Mouse (Mus musculus): ENCODE data around the gene Dnah1.
A peak's percentile ranks its signal among the peaks of the same experiment; 100 is the strongest.

Gene Dnah1

DNA sequence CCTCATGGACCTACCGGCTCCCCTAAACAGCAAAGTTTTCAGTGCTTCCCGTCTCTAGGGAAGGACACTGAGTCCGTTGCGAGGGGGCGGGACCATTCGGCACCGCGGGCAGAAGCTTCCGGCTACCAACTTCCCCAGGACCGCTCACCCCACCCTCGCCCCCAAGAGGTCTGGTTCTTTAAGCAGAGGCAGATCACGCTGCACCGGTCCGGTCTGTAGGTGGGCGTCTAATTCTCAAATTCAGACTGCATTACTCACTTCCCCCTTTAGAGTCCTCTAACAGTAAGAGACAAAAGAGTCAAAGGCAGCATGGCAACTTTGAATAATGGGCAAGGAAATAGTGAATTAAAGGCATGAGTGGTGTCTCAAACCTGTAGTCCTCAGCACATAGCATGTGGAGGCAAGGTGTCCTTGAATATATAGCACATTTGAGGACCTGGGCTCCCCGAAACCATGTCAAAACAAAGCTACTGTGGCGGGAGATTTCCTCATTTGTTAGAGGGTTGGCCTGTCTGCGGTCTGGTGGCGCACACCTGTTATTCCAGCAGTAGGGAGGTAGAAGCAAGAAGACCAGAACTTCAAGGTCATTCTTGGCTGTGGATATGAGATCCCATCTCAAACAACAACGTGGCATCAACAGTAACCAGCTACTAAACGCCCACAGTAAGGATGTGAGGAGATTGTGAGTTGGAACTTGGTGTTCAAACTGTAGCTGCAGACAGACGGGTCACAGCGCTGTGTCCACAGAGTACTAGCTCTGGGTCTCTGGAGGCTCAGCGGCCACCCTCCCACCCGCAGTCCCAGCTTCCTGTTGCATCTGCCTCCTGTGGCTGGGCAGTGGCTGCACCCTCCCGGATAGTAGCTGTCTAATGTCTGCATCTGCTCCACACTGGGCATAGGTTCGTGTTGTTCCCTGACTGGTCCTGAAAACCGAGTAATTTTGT lies at the start of gene Dnah1:
Gene Dnah1 (minus strand): TSS at position 48 of the 944 bp plus-strand sequence.
- DNase-seq, result no peak

DNA sequence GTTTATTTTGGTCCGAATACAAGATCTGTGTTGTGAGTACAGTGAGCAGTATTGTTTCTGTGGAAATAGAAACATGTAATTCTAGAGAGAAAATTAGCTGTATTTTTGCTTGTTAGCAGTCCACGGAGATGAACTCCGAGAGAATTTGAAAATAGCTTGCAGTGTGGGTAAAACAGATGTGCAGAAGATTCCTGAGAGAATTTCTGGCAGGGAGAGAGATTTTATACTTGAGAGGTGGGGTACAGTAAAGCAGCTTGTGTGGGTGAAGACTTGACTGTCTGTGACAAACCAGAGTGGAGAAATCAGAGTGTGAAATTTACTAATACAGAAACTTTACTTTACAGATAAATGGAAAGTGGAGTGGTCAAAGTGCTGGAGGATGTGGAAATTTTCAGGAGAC lies 45.7 kb upstream of the Dnah1 start:
- DNase-seq, result no peak

DNA sequence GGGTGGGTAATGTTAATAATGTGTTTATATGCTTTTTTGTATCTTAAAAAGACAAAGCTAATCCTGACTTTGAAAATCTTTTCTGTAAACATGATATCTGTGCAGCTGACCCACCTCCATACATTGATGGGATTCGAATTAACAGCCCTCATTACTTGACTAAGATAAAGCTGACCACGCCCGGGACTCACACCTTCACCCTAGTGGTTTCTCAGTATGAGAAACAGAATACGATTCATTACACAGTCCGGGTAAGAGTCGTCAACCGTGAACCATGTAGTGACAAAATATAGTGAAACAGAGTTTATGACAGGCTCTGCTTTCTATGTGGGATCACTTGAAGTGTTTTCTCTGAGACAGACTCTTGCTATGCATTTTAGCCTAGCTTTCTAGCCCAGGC lies 44.3 kb upstream of the Dnah1 start:
- DNase-seq, result no peak

- peak; percentile 85 to 92 for DNase-seq
Observed at GRCm38 (mm10) chr14:31365350-31365749, 41.7 kb upstream of the Dnah1 start.

DNA sequence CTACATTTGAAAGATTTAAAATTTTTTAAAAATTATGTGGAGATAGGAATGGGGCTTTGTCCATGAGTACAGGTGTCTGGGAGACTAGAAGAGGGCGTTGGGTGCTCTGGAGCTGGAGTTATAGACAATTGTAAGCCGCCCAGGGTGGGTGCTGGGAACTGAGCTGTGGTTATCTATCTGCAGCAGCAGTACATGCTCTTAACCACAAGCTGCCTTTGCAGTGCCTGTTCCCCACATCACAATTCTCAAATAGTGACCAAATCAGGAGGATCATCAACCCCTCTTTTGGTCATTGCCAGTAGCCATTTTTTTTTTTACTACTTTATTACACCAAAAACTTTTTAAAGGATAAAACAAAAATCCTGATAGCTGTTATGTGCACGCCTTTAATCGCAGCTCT lies 40.9 kb upstream of the Dnah1 start:
- no peak for DNase-seq

DNA sequence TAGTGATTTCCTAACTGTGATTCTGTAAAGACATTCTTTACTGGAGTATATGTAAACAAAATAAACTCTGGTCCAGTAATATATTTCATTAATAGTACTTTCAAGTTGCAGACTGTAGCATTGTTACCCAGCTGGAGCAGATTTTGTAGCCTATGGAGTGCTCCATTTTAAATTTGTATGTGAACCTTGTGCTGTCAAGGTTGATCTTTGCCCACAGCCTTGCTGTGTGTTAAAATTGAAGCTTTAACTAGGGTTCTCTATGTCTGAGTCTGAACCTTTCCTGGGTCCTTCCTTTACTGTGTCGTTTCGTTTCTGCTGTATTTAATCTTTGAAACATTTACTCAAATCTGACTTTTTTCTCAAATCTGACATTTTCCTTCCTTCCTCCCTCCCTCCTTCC lies 38.5 kb upstream of the Dnah1 start:
- no peak for DNase-seq

- DNase-seq, result no peak
Observed at GRCm38 (mm10) chr14:31345367-31345766, 21.7 kb upstream of the Dnah1 start.

GRCm38 (mm10) chr14:31343241-31343640 lies 19.5 kb upstream of the Dnah1 start:
- DNase-seq, result no peak

GRCm38 (mm10) chr14:31337947-31338346 lies 14.3 kb upstream of the Dnah1 start:
- DNase-seq, result no peak

DNA sequence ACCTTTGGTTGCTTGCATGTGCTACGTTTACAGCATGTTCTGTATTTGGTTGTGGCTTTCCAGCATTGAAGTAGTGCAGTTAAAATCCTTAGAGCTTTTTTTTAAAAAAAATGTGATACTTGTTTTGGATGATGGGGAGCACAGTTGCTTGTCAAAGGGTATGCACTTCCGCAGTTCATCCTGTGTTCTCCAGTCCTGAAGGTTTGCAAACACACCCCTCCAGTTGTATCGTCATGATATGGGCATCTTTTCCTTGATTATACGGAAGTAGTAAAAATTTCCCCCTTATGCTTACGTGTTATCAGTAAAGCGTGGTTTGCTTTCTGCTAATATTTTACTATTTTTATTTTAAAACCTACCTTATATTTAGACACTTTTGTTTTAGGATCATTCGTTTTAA lies 13.7 kb upstream of the Dnah1 start:
- DNase-seq, result no peak

DNA sequence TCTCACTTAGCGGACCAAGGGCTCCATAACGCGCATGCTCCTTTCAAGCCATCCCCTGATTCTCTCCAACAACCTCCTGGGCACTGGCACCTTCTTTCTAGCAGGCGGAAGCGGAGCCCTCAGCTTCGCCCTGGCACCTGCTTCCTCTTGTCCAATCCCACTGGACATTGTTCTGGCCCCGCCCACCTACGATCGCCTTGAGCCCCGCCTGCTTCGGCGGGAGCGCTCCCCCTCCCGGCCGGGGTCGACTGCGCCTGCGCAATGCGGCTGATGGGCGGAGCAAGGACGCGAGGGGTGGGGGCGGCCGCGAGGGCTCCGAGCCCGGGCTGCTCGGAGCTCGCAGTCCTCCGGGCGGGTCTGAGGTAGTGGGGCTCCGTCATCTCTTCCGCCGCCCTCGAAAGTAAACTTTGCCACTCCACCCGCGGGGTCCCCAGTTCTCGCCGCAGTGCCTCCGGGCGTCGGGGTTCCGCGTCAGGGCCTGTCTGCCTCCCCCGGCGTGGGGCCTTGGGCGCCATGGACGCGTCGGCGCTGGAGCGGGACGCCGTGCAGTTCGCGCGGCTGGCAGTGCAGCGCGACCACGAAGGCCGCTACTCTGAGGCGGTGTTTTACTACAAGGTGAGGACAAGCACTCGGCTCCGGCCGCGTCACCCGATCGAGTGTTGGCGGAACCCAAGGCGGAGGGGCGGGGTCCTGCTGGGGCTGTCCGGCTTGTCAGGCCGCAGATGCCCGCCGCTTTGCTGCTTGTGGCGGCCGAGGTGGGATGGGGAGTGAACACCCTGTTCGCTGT lies 12.9 kb upstream of the Dnah1 start, which contains the start of gene Capn7:
Gene Capn7 (plus strand): TSS at position 270 of the 787 bp plus-strand sequence.
- peak; percentile 99 to 100 for DNase-seq

- DNase-seq, result peak; percentile 9 to 15
Observed at GRCm38 (mm10) chr14:31335765-31336164, 12.1 kb upstream of the Dnah1 start.

GRCm38 (mm10) chr14:31330957-31331356 lies 7.3 kb upstream of the Dnah1 start:
- no peak for DNase-seq

GRCm38 (mm10) chr14:31329741-31330140 lies 6.0 kb upstream of the Dnah1 start:
- DNase-seq, result no peak

DNA sequence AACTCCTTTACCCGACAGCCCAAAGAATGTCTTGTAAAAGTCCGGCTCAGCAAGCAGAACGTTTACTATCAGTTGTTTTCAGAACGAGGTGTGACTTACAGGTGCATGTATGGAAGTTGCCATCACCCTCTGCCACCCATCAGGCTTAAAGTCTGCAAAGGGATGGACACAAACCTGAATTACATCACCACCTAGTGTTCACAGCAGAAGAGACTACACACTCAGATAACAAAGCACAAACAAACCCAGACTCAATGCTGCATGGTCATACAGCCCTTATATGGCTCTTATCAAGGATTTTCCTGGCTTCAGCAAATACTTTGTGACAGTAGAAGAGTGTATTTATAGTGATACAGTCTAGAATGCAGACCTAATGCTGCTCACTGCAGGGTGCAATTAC lies 4.0 kb upstream of the Dnah1 start:
- no peak for DNase-seq

DNA sequence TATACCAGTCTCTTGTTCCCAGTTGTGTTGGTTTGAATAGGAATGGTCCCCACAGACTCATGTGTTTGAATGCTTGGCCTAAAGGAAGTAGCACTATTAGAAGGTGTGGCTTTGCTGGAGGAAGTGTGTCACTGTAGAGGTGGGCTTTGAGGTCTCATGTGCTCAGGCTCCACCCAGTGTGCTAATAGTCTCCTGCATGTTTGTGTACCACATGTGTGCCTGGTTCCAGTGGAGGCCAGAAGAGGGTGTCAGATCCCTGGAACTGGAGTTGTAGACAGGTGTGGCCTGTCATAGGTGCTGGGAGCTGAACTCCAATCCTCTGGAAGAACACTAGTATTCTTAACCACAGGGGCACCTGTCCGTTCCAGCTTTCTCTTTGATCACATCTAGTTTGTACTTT lies 3.5 kb upstream of the Dnah1 start:
- DNase-seq, result no peak

DNA sequence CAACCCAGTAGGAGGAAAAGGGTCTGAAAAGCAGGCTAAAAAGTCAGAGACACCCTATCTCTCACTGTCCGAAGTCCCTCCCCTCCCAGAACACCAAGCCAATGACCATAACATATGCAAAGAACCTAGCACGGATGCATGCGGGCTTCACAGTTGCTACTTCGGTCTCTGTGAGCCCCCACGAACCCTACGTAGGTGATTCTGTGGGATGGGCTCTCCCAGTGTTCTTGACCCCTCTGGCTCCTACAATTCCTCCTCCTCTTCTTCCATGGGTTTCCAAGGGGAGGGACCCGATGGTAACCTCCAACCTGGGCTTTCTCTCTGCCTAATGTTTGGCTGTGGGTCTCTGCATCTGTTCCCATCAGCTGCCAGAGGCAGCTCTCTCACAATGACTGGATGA lies 3.1 kb upstream of the Dnah1 start:
- DNase-seq, result no peak

GRCm38 (mm10) chr14:31325551-31325950 lies 1.9 kb upstream of the Dnah1 start:
- DNase-seq, result no peak

- no peak for DNase-seq
Observed at GRCm38 (mm10) chr14:31324851-31325250, 1.2 kb upstream of the Dnah1 start.

- DNase-seq, result no peak
Observed at GRCm38 (mm10) chr14:31323189-31323588, 507 bp downstream of the Dnah1 start.

DNA sequence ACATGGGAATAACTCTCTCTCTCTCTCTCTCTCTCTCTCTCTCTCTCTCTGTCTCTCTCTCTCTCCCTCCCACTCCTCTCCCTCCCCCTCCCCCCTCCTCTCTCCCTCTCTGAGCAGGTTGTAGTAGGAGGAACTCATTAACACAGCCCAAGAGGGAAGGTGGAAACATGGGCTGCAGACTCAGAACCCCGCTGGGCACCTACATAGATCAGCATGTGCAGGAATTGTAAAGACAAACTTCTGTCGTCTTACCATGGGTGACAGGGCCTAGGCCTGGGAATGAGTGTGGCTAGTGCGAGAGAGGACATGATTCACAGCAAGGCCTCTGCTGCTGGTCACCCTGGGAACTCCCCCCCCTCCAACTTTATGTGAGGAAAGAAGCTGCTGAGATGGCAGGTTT lies 1.5 kb downstream of the Dnah1 start:
- no peak for DNase-seq

DNA sequence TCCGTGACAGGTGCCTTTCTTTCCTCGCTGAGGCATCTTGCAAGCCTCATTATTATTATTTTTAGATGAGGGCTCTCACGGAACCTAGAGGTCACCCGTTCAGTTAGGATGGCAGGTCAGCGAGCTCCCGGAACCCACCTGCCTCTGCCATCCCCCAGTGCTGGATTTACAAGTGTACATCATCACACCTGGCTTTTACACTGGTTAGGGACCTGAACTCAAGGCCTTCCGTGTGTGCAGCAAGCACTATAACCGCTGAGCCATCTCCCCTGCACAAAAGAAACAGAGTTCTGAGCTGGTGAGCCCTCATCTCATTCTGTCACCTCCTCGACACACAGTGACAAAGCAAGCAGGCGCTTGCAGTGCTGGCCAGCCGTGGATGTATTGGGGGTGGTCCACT lies 2.5 kb downstream of the Dnah1 start:
- DNase-seq, result no peak

DNA sequence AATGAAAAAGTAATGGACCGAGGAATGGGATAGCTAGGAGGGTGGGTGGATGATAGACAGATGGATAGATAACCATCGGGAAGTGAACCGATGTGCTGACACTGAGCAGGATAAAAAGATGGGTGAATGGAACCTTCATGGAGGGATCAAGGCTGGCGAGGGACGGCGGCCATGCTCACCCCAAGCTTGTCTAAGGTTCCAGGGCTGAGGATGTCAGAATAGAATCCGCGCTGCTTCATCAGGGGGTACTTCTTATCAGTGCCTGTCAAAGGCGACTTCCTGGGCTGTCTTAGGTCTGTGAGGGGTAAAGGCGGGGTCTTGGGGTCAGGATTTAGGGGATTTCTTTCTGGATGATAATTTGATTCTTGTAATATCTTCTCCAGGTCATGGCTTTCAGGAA lies 4.2 kb downstream of the Dnah1 start:
- no peak for DNase-seq

DNA sequence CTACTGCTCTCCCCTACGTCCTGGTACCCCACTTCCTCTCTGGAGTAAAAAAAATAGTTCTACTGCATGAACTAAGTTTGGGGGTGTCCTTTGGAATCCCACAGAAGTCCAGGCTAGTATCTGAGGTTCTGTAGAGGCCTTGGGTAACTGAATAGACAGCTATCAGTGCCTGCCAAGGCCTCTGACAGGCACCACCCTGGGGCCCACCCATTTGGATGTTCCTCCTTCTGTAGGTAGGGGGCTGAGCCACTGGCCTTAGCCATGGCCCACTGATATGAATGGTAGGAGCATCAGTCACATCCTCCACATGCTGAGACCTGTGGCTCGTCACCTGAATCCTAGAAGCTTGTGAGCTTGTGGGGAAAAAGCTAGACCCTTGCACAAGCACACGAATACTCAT lies 5.9 kb downstream of the Dnah1 start:
- no peak for DNase-seq
